Mouse (Mus musculus): ENCODE results near the gene Ep400. TPM values are rescaled to one million over a fixed set of nuclear protein-coding genes. Genes with fewer than 3 reads are reported as not detected.

The Ep400 gene
- total RNA-seq, 2 experiments from 2014 or later: 21.4 TPM

DNA sequence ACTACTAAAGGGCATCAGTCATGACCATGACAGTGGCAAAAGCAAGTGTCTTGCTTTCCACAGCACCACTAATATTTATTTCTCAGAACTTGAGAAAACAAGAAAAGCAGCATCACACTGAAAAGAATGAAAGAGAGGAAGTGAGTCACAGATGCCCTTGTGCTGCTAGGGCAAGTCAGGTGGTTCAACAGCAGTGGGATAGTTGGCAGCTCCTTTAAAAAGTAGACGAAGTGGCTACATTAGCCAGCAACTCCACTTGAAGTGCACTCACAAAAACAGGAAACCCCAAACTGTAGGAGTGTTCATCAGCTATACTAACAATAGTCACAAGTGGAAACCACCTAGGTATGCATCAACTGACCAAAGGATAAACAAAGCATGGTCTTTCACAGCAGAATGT lies 66.5 kb downstream of the Ep400 start:
- DNase-seq: no peak
- intact Hi-C loops (cut with DNase I): no loop called here

DNA sequence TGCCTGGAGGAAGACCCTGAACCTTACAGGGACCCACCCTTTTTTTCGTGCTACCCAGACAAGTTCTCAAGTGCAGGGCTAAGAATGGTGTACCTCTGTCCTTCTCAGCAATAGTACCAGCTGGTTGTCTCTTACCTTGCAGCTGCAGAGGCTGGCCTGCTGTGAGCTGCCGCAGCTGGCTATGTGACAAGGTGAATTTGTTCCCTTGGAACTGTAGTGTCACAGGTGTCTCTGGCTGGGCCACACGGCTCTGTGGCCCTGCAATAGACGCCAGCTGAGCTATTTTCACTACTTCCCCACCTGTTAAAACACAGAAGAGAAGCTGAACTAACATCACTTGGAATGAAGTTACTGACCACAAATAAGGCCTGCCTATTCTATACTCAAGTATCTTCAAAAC lies 71.9 kb downstream of the Ep400 start:
- DNase-seq: no peak
- intact Hi-C loops (cut with DNase I): no loop called here

GRCm38 (mm10) chr5:110682041-110682440 lies 88.5 kb downstream of the Ep400 start:
- DNase-seq: no peak
- intact Hi-C loops (cut with DNase I): no loop called here

DNA sequence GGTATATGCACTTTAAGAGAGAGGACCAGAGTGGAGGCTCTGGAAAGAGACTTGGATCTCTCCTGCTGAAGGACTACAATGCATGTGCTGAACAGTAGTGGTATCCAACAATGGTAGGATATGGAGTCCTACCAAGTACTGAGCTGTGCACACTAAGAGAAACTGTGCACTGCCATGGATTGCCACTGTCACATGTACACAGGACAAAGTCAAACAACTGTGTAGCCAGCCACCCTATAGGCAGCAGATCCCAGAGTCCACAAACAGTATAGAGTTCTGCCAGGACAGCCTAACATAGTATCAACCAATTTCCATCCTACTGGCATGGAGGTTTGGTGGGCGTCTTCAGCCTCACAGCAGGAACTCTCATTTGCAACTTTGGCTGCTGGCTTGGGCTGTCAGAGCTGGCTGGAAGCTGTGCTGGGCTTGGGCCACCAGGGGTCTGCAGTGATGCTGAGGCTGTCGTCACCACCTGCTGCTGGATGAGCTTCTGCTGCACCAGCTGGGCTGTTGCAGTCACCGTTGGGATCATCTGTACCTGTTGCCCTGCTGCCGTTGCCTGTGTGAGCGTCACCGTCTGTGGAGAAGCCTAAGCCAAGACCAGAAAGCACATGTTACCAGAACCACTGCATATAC lies 104.9 kb downstream of the Ep400 start:
- intact Hi-C loops (cut with DNase I): no loop called here
- no peak for DNase-seq

- intact Hi-C loops (cut with DNase I): no loop called here
- DNase-seq: no peak
Measured at GRCm38 (mm10) chr5:110664750-110665269, 105.7 kb downstream of the Ep400 start.

DNA sequence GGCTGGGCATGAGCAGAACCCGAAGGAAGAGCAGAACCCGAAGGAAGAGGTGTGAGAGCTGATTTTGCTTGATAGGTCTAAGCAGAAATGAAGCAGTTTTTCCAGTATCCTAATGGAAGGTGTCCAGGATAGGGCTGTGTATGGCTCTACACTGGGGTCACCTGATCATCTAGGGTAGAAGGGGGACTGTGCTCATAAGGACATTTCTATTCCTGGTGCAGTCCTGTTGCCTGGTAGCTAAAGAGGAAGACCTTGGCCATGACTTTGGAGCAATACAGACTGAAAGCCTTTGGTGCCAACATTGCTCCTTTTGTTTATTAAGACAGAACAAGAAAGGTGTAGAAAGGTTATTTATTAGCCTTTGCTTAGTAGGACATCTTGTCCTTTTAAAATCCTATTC lies 106.5 kb downstream of the Ep400 start:
- DNase-seq: no peak
- intact Hi-C loops (cut with DNase I): no loop called here

- intact Hi-C loops (cut with DNase I): no loop called here
Measured at GRCm38 (mm10) chr5:110659682-110660081, 110.8 kb downstream of the Ep400 start.

GRCm38 (mm10) chr5:110653686-110654085 lies 116.8 kb downstream of the Ep400 start:
- no peak for DNase-seq
- intact Hi-C loops (cut with DNase I): no loop called here

More at GRCm38 (mm10) chr5:110659682-110660081, 110.8 kb downstream of the Ep400 start:
- DNase-seq: no peak

DNA sequence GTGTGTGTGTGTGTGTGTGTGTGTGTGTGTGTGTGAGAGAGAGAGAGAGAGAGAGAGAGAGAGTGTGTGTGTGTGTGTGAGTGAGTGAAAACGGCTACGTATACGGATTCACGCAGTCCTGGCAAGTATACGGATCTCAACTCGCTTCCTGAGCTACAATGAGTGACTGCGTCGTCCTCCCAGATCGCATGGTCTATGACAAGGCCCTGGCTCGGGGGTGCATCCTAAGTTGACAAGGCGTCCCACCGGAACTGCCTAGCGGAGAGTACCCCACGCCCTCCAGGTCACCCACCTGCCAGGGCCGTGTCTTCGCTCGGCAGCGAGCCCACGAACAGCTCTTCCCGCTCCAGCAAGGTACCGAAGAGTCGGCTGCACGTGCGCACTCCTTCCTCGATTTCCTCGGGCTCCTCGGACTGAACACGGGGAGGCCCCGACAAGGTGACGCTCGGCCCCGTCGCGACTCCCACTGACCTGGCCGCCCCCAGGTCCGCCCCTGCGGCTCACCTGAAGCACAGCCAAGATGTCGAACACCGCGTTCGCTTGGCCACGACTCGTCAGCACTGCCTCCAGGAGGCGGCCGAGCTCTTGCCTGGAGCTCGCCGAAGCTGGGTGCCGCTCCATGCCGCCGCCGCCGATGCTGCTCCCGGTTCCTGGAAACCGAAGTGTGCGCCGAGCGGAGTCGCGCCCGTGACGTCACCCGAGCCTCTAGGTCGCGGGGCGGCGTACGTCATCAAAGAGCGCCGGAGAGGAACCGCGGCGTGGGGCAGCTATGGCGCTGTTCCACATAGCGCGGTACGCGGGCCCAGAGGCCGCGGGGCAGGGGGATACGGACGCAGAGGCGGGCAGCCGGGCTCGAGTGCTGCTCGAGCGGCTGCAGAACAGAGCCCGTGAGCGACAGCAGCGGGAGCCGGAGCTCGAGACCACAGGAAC lies 117.5 kb downstream of the Ep400 start, which contains the start of the genes Noc4l and Ddx51:
Gene Noc4l (minus strand): TSS at position 699 of the 930 bp plus-strand sequence.
Gene Ddx51 (plus strand): TSS at position 733 of the 930 bp plus-strand sequence.
- DNase-seq: peak; percentile 89 to 92
- intact Hi-C loops (cut with DNase I): no loop called here

GRCm38 (mm10) chr5:110646377-110646776 lies 124.1 kb downstream of the Ep400 start:
- intact Hi-C loops (cut with DNase I): no loop called here
- DNase-seq: no peak

GRCm38 (mm10) chr5:110639459-110639858 lies 131.1 kb downstream of the Ep400 start:
- intact Hi-C loops (cut with DNase I): loop anchor here (5.0 kb wide), 1 partner anchor 633 kb away; no protein-coding TSS in a partner anchor
- DNase-seq: peak in 1 of 2 experiments; percentile 37

- DNase-seq: no peak
- intact Hi-C loops (cut with DNase I): loop anchor here (5.0 kb wide), 1 partner anchor 634 kb away; no protein-coding TSS in a partner anchor
Measured at GRCm38 (mm10) chr5:110638306-110639074, 132.0 kb downstream of the Ep400 start.

DNA sequence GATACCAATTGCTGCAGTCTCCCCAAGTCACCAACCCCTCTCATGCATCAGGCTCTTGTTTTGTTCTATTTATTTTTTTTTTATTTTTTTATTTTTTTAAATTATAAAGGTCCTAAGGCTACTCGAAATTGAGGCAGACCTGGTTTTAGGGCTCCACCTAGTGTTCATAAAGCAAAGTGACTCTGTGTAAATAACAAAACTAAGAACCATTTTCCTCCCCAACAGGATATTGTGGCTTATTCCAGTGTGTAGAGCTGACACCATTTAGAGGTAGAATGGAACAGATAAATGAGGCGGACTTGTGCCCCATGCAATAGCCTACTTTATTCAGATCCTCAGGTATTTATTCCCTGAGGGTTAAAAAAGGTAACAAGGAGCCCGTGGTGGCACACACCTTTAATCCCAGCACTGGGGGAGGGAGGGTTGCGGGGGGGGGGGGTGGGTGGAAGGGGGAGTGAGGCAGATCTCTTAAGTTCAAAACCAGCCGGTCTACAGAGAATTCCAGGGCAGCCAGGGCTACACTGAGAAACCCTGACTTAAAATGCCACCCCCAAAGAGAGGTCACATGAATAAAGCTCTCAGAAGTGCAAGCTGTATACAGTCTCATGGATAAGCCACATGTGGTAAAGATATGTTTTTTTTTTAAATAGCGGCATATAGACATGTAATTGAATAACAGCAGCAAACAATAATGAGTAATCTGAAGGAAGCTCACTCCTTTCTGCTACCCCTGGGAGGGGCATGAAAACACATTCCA lies 134.4 kb downstream of the Ep400 start:
- DNase-seq: no peak
- intact Hi-C loops (cut with DNase I): loop anchor here (1.0 to 5.0 kb wide), 3 partner anchors 142 to 636 kb away; no protein-coding TSS in a partner anchor

GRCm38 (mm10) chr5:110629525-110630120 lies 140.9 kb downstream of the Ep400 start:
- no peak for DNase-seq
- intact Hi-C loops (cut with DNase I): no loop called here

DNA sequence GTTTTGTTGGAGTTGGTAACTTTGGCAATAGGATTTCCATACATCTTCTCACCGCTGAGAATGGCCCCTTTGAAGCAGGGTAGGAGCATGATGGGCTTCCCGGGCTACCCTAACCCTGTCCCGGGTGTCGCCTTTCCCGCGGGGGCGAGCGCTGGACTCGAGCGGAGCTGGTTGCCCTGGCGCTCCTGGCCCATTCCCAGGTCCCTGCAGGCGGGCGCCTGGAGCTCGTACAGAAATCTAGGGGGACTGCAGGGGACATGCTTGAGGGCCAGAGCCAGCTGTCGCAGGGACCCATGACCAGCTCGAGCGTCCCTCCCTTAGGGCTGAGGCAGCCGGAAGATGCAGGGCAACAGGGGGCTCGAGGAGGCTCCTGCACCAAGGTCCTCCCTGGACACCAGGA lies 142.4 kb downstream of the Ep400 start:
- intact Hi-C loops (cut with DNase I): no loop called here
- DNase-seq: no peak

- DNase-seq: no peak
- intact Hi-C loops (cut with DNase I): no loop called here
Measured at GRCm38 (mm10) chr5:110627351-110627750, 143.2 kb downstream of the Ep400 start.

DNA sequence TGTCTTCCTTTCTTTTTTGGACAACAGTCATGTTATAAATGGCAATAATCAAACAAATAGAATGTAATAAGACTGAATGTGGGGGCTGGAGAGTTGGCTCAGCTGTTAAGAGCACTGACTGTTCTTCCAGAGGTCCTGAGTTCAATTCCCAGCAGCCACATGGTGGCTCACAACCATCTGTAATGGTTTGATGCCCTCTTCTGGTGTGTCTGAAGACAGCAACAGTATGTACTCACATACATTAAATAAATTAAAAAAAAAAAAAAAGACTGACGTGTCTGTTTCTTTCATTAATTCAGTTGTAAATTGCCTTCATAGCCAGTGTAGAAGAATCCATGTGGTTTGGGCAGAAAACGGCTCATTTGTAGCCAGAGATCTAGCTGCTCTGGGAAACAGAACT lies 146.2 kb downstream of the Ep400 start:
- intact Hi-C loops (cut with DNase I): no loop called here
- DNase-seq: no peak

DNA sequence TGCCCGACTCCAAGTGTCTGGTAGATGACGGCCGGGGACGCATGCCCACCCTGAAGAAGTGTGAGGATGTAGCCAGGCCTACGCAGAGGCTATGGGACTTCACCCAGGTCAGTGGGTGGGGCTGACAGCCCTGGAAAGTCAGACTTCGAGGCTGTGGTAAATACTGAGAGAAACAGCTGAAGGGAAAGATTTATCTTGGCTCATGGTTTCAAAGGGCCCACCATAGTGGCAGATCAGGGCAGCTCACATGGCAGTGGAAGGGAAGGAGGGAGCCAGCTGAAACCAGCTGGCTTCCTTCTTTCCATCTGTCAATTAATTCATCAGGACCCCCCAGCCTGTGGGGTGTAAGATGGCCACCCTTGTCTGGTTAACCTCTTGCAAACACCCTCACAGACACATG lies 151.3 kb downstream of the Ep400 start:
- intact Hi-C loops (cut with DNase I): no loop called here
- DNase-seq: no peak
